Mouse (Mus musculus) lung, postnatal 0 days (tissue): ENCODE measurements at regions not wholly inside any gene's neighbourhood (a gene's known extent, or its start where the extent isn't known, plus 50 kb on each side); places are given as distances from the start of the nearest gene placed in this dataset.

Source experiments
- ATAC-seq: fragments of 200-750 bp; cut with Nextera tagmentation; 2 replicates; pipeline ENCODE4 v1.8.0; 2017; ENCODE audit warnings: moderate library complexity
- DNase-seq: peaks from one replicate; pipeline ENCODE4 v3.0.0-alpha.2; 2016; ENCODE audit warnings: low spot score
- H3K27ac ChIP-seq: fragments of 300-500 bp; sonication (generic); 2 replicates; pipeline ENCODE4 v1.5.1; 2014; ENCODE audit warnings: antibody characterized with exemption, mild to moderate bottlenecking, low read length, mixed read lengths
- H3K27me3 ChIP-seq: fragments of 300-500 bp; sonication (generic); replicated peaks from 2 replicates; pipeline ENCODE4 v1.6.1; 2014; ENCODE audit warnings: low read length, mixed read lengths; ENCODE audit not compliant: insufficient read depth
- H3K36me3 ChIP-seq: fragments of 300-500 bp; sonication (generic); 2 replicates; pipeline ENCODE4 v1.6.1; 2014; ENCODE audit warnings: low read length, mixed read lengths; ENCODE audit not compliant: insufficient read depth
- H3K4me1 ChIP-seq: fragments of 300-500 bp; sonication (generic); 2 replicates; pipeline ENCODE4 v1.6.1; 2014; ENCODE audit warnings: antibody characterized with exemption, low read depth, low read length, mixed read lengths; ENCODE audit not compliant: insufficient read depth
- H3K4me2 ChIP-seq: fragments of 300-500 bp; sonication (generic); replicated peaks from 2 replicates; pipeline ENCODE4 v1.6.1; 2014; ENCODE audit warnings: low read depth, mild to moderate bottlenecking, low read length, moderate library complexity, mixed read lengths
- H3K4me3 ChIP-seq: fragments of 300-500 bp; sonication (generic); 2 replicates; pipeline ENCODE4 v1.5.1; 2014; ENCODE audit warnings: low read depth, low read length
- H3K9ac ChIP-seq: fragments of 300-500 bp; sonication (generic); replicated peaks from 2 replicates; pipeline ENCODE4 v1.6.1; 2014; ENCODE audit warnings: low read depth, mild to moderate bottlenecking
- H3K9me3 ChIP-seq: fragments of 300-500 bp; sonication (generic); 2 replicates; pipeline ENCODE4 v1.6.1; 2016; ENCODE audit warnings: low read length, mixed read lengths
- CTCF ChIP-seq: IDR thresholded peaks from 2 replicates; pipeline ENCODE4 v1.5.1; 2016; ENCODE audit warnings: antibody characterized with exemption, mild to moderate bottlenecking
- EP300 ChIP-seq: IDR thresholded peaks from 2 replicates; pipeline ENCODE4 v1.6.1; 2016; ENCODE audit warnings: antibody characterized with exemption, mild to moderate bottlenecking, control low read depth
- WGBS: fragments of 180-500 bp; shearing (Covaris S2); extraction: QIAGEN DNeasy Blood & Tissue Kit; methylation state at CpG from one replicate; pipeline ENCODE4 v1.1.7; 2014; 5-methylcytosine and 5-hydroxymethylcytosine counted together

GRCm38 (mm10) chr8:36009565-36009964 is 244.0 kb downstream of the Gm19410 start:
- Histone ChIP-seq H3K4me2 (no peak overlapping the region), H3K36me3 (no peaks in the 10 kb centered on the region), H3K27ac (no peak overlapping the region), H3K9me3 (no peaks in the 10 kb centered on the region), H3K4me1 (no peaks in the 10 kb centered on the region), H3K27me3 (no peaks in the 10 kb centered on the region), H3K4me3 (no peak overlapping the region), H3K9ac (no peak overlapping the region)
- no peak for DNase-seq
- WGBS: 81% methylated on average over 9 of the region's 9 CpGs
- TF ChIP-seq CTCF: no peak
- no peak for TF ChIP-seq EP300
- ATAC-seq: no peak

DNA sequence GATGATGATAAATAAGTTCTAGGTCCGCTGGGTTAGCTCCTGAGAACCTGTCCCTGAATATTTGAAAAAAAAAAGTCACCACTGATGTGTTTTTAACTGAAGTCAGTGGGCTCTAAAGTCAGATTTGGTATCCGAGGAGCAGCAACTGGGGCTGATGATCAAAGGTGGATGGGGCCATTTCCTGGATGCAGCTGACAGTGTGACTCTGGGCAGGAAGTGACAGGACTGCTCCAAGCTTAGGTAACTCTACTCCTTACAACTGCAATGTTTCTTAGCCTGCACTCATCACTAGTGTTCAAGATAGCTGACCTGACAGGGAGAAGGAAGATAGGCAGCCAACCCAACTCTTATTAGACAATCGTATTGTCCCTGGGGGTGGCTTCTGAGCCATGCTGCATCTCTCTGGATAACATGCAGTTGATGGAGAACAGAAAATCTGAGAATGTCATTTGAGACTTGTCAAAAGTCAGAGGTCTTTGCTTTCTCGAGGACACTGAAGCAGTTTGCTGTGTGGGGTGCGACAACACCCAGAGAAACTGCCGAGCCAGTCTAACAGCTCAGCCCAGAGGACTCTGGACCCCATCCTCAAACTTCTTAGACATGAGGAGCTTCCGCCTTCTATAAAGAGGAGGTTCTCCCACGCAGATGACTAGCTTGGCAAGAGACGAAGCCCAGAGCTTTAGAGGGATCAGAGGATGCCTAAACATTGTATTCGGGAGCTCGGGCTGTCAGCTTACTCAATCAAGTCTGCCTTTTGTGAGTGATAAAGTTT is 245.0 kb downstream of the Gm19410 start:
- no peak overlapping the region for H3K4me2 ChIP-seq
- DNase-seq (no peak), ATAC-seq (no peak)
- no peak overlapping the region for H3K27ac ChIP-seq
- 58% methylated on average over 11 of the region's 11 CpGs for WGBS
- TF ChIP-seq EP300: no peak
- no peak for TF ChIP-seq CTCF
- no peaks in the 10 kb centered on the region for H3K9me3 ChIP-seq
- no peaks in the 10 kb centered on the region for H3K4me1 ChIP-seq
- no peak overlapping the region for H3K4me3 ChIP-seq
- no peaks in the 10 kb centered on the region for H3K36me3 ChIP-seq
- H3K27me3 ChIP-seq: no peaks in the 10 kb centered on the region
- no peak overlapping the region for H3K9ac ChIP-seq

DNA sequence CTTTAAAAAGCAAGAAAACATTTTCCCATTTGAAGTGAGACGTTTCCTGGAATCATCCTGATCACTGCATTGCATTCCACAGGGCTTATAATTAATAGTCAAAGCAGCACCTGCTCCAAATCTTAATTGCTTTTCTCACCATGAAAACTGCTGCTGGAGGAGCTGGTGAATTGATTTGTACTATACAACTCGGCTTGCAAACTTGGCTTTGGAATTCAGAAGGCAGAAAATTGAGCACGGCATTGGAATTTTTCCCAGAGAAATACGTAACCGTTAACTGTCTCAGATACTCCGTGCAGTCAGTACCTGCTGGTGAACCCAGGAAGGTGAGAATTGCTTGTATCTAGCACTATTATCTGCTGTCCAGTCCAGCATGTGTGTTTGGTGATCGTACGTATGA is 249.3 kb downstream of the Gm19410 start:
- Histone ChIP-seq H3K4me2 (no peak overlapping the region), H3K4me1 (no peaks in the 10 kb centered on the region), H3K27me3 (no peaks in the 10 kb centered on the region), H3K9me3 (no peaks in the 10 kb centered on the region), H3K27ac (no peak overlapping the region), H3K36me3 (no peaks in the 10 kb centered on the region), H3K9ac (no peak overlapping the region), H3K4me3 (no peak overlapping the region)
- TF ChIP-seq EP300 (no peak), CTCF (no peak)
- no peak for DNase-seq
- ATAC-seq: no peak
- 78% methylated on average over 8 of the region's 8 CpGs for WGBS

DNA sequence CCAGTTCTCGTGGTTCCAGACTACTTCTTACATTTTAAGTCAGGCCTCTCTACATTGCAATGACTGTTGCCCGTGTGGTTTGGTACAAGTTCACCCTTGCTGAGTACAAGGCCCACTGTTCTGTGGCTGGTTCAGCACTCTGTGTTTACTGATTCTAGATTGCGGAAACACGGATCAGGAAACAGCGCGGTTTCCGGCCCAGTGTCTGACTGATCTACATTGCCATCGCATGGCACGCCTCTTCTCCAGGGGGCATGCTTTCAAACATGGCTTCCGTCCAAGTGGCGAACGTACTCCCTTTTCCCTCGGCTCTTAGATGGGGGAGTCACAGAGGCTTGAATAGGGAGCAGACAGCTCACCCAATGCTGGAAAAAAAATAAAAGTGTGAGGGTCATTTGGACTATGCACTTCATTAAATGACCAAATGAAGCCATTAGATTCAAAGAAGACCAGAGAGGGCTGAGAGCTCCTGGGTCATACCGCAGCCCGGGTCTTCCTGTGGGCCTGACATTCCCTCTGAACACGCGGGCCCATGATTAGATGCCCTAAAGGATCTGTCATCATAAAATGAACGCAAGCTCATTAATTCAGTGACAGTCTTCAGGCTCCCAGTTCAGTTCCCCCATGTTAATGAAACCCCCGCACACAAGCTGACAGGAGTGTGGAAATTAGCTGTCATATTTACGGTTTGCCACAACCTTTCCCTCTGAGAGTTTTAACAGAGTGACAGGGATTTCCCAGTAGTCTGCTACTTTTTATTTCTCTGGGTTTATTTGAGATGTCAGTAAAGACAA is 250.9 kb downstream of the Gm19410 start:
- 67% methylated on average over 20 of the region's 20 CpGs for WGBS

GRCm38 (mm10) chr8:36018993-36019753 is 253.6 kb downstream of the Gm19410 start:
- H3K4me2 ChIP-seq: no peak overlapping the region
- H3K4me1 ChIP-seq: no peaks in the 10 kb centered on the region
- no peak overlapping the region for H3K27ac ChIP-seq
- no peak for ATAC-seq
- H3K27me3 ChIP-seq: no peaks in the 10 kb centered on the region
- H3K9ac ChIP-seq: no peak overlapping the region
- TF ChIP-seq EP300 (no peak), CTCF (no peak)
- H3K36me3 ChIP-seq: no peaks in the 10 kb centered on the region
- H3K9me3 ChIP-seq: no peaks in the 10 kb centered on the region
- no peak for DNase-seq
- 76% methylated on average over 15 of the region's 15 CpGs for WGBS
- no peak overlapping the region for H3K4me3 ChIP-seq

More for the DNA sequence above, 250.9 kb downstream of the Gm19410 start:
- Histone ChIP-seq H3K36me3 (no peaks in the 10 kb centered on the region), H3K27me3 (no peaks in the 10 kb centered on the region), H3K9ac (no peak overlapping the region), H3K4me1 (no peaks in the 10 kb centered on the region), H3K27ac (no peak overlapping the region), H3K4me2 (no peak overlapping the region), H3K4me3 (no peak overlapping the region), H3K9me3 (no peaks in the 10 kb centered on the region)
- TF ChIP-seq CTCF: no peak; the same call in 1 of the 2 replicates
- TF ChIP-seq EP300: no peak
- ATAC-seq (peak; percentile 55), DNase-seq (peak; percentile 54)

GRCm38 (mm10) chr8:36019895-36020294 is 254.3 kb downstream of the Gm19410 start:
- DNase-seq (no peak), ATAC-seq (no peak)
- no peaks in the 10 kb centered on the region for H3K4me1 ChIP-seq
- no peak for TF ChIP-seq CTCF
- TF ChIP-seq EP300: no peak
- WGBS: 93% methylated on average over 7 of the region's 7 CpGs
- H3K27ac ChIP-seq: no peak overlapping the region
- no peaks in the 10 kb centered on the region for H3K36me3 ChIP-seq
- H3K4me3 ChIP-seq: no peak overlapping the region
- no peak overlapping the region for H3K4me2 ChIP-seq
- no peak overlapping the region for H3K9ac ChIP-seq
- no peaks in the 10 kb centered on the region for H3K9me3 ChIP-seq
- no peaks in the 10 kb centered on the region for H3K27me3 ChIP-seq
